Mouse (Mus musculus) heart, adult 2 months (tissue): ENCODE results near the gene Upp2.

ENCODE experiments used
- CTCF ChIP-seq: fragments of 200-600 bp; IDR thresholded peaks from 2 replicates; pipeline ENCODE4 v1.8.1; 2022; ENCODE audit warnings: antibody characterized with exemption, mild to moderate bottlenecking, moderate library complexity
- EP300 ChIP-seq: fragments of 200-500 bp; IDR thresholded peaks from 2 replicates; pipeline ENCODE4 v1.6.1; 2011; ENCODE audit warnings: low read depth, low read length, control low read depth; ENCODE audit not compliant: insufficient read depth
- POLR2A ChIP-seq: fragments of 200-500 bp; IDR thresholded peaks from 2 replicates; pipeline ENCODE4 v1.6.1; 2011; ENCODE audit warnings: mild to moderate bottlenecking, low read depth, low read length, control low read depth; ENCODE audit not compliant: insufficient read depth

DNA sequence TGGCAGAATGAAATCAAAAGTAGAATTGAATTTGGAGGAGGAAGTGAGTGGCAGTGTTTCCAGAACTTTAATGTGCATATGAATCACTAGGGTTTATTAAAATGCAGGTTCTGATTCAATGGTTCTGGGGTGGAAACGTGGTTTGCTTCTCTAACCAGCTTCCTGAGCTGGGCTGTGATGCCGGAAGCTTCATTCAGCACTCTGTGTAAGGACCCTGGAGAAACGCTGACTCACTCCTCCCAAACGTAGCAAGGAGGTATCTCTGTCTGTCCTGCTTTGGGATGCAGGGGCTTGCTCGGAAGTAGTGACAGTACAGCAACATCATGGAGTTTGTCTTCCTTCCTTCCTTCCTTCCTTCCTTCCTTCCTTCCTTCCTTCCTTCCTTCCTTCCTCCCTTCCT lies 192.6 kb downstream of the Upp2 start:
- TF ChIP-seq POLR2A: no peak
- TF ChIP-seq CTCF: no peak
- TF ChIP-seq EP300: no peak
